Mouse (Mus musculus): Measurements from ENCODE around the gene Olfr1046.
"Not testable (repeated sequence)": the region's sequence is repeated elsewhere in the genome, so short reads cannot be mapped to it uniquely, and the experiment has no call there.

The Olfr1046 gene

DNA sequence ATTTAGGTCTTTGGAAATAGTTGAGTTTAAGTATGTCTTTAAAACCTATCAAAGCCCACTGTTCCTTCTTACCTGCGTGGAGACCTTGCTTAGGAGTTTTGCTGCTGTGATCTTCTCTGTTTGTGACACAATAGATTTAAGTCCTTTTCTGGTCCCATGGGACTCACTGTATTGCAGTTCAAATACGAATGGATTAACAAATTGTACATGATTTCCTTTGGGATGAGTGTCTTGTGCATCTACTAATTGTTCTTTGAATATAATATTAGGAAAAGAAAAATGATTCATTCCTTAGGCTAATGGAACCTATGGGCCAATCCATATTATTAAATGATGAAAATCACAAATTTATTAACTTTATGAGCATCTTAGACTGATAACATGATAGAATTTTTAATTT, at the start of gene Olfr1046:
Gene Olfr1046, minus strand, starts transcription at position 101 of the 400 bp plus-strand sequence.
- in situ Hi-C loops (cut with MboI, MseI) = no loop called here

DNA sequence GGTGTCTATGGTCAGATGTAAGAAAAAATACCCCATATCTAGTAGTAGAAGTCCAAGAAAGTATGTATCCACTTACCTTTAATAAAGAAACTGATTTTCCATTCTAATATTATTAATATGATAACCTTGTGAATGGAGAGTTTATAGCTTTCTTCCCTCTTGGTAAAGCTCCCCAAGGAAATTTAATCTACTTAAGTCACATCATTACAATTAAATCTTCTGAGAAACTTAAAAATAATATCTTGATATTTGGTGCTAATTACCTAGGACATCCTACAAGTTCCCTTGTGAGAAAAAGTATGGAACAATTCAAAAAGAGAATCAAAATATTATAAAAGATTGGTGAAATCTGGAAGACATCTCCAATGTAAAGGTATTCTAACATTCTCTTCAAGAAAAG, 39.1 kb upstream of the Olfr1046 start, which contains the start of gene Olfr1049:
Gene Olfr1049, minus strand, starts transcription at position 101 of the 400 bp plus-strand sequence.
- in situ Hi-C loops (cut with MboI, MseI) = not testable (repeated sequence)

DNA sequence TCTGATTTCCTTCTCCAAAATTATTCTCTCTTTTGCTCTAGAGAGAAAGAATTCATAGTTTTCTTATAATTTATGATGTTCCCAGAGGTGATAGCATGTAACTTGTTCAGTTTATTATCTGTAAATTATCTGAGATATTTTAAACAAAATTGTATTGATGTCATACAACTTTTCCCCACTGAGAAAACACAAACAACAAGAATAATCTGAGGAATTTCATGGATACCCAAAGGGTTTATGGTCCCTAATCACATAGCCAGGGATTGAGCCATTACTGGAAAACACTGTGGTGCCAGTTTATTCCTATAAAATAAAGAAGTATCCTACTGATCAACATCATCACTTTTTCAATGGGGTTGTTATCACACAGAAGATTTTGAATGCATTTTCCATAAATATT, 21.1 kb upstream of the Olfr1046 start, which contains the start of gene Olfr1048:
Gene Olfr1048, minus strand, starts transcription at position 101 of the 400 bp plus-strand sequence.
- in situ Hi-C loops (cut with MboI, MseI) = no loop called here

DNA sequence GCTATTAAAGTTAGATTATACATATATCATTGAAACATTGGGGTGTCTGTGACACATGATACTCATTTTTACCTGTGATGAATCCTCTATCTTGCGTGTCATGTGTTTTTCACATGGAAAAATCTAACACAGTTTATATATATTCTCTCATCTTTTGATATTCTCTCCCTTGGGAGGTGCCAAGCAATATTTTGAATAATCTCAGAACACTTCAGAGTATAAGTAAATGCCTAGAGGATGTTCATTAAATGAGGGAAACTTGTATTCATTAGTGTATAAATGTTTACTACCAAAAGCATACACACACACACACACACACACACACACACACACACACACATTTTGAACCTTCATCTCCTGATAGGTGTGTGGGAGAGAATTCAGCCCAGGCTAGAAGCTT, 12.2 kb upstream of the Olfr1046 start, which contains the start of gene Olfr1047:
Gene Olfr1047, minus strand, starts transcription at position 101 of the 400 bp plus-strand sequence.
- in situ Hi-C loops (cut with MboI, MseI) = no loop called here

DNA sequence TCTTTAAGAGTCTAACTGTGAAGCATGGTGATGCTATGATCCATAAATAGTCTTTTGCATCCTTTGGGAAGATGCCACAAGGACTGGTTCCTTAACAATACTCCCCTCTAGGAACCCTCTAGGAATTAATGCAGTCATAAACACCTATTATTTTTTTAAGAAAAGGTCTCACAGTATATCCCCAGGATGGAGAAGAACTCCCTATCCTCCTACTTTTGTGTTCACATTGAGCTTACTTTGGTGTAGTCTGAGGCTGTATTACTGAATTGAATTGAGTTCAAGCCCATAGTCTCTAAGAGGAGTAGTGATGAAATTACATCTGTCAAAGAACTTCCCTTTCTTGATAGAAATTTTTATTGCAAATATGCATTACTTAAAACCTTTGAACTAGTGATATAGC, 16.2 kb downstream of the Olfr1046 start, which contains the start of gene Olfr1045:
Gene Olfr1045, minus strand, starts transcription at position 101 of the 400 bp plus-strand sequence.
- in situ Hi-C loops (cut with MboI, MseI) = no loop called here

DNA sequence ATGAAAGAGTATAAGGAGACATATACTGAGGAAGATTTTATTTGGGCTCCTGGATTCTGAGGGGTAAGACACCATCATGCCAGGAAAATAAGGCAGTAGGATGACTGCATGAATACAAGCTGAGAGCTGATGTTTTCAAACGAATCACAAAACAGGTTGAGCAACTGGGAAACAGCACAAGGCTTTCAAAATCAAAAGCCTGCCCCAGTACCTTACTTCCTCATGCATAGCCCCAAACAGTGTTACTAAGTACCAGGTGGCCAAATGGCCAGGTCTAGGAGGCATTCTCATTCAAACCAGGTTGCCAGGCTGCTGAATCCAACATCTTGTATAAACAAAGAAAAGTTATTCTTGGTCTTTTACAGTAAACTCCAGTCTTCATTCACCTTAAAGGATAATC, 23.3 kb downstream of the Olfr1046 start:
- in situ Hi-C loops (cut with MboI, MseI) = no loop called here

DNA sequence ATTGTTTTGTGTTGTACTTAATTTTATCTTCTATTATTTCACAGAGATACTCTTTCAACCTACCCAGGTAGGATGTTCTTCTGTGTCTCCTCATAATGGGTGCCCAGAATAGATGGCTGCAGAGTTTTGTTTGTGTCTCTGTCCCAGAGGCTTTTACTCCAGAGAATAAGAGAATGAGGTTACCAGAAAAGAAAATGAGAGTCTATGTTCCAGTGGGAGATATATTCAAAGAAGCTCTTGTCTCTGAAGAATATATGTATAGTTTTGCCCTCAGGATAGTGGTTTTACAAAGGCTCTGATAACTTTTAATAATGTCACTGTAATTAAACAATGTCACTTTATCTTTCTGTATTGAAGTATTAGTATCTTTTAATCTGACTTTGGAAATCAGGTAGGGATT, 33.5 kb downstream of the Olfr1046 start, which contains the start of gene Olfr52:
Gene Olfr52, minus strand, starts transcription at position 101 of the 400 bp plus-strand sequence.
- in situ Hi-C loops (cut with MboI, MseI) = no loop called here

DNA sequence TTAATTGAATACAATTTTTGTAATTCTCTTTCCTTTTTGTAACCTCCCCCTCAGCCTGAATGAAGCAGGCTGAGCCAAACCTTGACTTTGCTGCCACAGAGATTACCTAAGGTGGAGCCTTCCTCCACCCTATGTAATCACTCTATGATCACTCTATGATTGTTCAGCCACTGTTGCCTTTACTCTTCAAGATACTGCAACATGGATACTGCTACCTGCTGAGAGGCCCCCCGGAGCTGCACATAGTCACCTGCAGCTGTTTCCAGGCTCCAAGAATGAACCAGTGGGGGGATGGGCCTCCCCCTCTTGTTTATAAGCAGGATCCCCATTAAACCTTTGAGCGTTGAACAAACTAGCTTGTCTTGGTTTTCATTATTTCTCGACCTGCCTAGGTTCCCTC, 39.2 kb downstream of the Olfr1046 start:
- in situ Hi-C loops (cut with MboI, MseI) = no loop called here

DNA sequence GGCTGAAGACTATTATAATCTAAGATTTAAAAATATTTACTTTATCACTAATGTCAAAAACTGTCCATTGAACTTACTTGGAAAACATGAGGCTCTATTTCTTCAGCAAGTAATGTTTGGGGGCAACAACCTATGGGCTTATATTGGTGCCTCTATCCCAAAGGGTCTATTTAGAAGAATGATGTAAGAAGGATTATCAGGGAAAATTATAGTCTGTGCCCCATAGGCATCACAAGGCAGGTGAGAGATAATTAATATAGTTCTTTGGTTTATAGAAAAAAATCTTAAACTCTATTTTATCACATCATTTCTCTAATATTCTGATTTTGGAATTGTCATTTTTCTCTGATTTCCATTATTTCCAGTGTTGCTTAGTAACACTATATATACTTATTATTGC, 41.4 kb downstream of the Olfr1046 start, which contains the start of gene Olfr1044:
Gene Olfr1044, minus strand, starts transcription at position 101 of the 400 bp plus-strand sequence.
- in situ Hi-C loops (cut with MboI, MseI) = no loop called here

DNA sequence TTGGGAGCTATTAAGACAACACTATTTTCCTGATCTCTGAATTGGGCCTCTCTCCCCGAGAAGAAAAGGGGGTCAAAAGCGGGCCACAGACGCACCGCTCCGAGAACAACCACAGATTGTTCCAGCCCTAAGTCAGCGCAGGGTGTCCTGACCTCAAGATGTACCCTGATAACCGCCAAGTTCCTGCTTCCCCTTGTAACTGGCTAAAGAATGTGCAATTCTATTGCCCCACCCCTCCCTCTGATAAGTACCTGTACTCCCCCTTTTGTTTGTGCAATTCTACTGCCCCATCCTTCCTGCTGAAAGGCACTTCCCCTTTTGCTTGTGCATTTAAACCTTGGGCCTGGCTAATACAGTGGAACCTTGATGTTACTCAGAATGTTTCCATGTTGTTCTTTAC, 43.7 kb downstream of the Olfr1046 start:
- in situ Hi-C loops (cut with MboI, MseI) = not testable (repeated sequence)

DNA sequence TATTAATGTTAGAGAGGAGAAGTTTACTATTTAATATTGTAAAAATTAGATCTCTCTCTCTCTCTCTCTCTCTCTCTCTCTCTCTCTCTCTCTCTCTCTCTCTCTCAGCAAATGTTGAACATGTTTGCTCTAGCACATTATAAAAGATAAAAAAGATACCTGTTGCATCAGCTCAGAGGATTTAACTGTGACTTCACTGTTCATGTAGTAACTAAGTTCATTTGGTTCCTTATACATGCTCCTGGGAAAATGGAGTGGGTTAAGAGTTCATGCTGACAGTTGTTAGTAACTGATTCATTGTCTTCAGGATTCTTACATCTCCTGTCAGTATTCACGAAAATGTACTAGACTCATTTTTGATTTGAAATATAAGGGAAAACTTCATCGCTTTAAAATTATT, 51.7 kb downstream of the Olfr1046 start, which contains the start of gene Olfr1043:
Gene Olfr1043, minus strand, starts transcription at position 101 of the 400 bp plus-strand sequence.
- in situ Hi-C loops (cut with MboI, MseI) = no loop called here

Measured in regulatory T cell (primary cell).